Mouse (Mus musculus) stomach, embryonic 16.5 days (tissue): ENCODE measurements around the gene Psg23. TPM values are rescaled to one million over a fixed set of nuclear protein-coding genes. Genes with fewer than 3 reads are reported as not detected.
"Not testable (repeated sequence)": the region's sequence is repeated elsewhere in the genome, so short reads cannot be mapped to it uniquely, and the experiment has no call there.

Experiments
- ATAC-seq: fragments of 200-750 bp; cut with Nextera tagmentation; 2 replicates; pipeline ENCODE4 v1.8.0; 2017; ENCODE audit warnings: moderate number of reproducible peaks, moderate TSS enrichment; ENCODE audit not compliant: insufficient read depth, low FRiP score
- H3K27ac ChIP-seq: fragments of 300-500 bp; sonication (generic); 2 replicates; pipeline ENCODE4 v1.5.1; 2014; ENCODE audit warnings: low read length
- H3K27me3 ChIP-seq: fragments of 300-500 bp; sonication (generic); 2 replicates; pipeline ENCODE4 v1.6.1; 2014; ENCODE audit warnings: low read length, control low read depth, mixed read lengths; ENCODE audit not compliant: control insufficient read depth, insufficient read depth
- H3K36me3 ChIP-seq: fragments of 300-500 bp; sonication (generic); 2 replicates; pipeline ENCODE4 v1.6.1; 2014; ENCODE audit warnings: low read length; ENCODE audit not compliant: control insufficient read depth, insufficient read depth
- H3K4me1 ChIP-seq: fragments of 300-500 bp; sonication (generic); 2 replicates; pipeline ENCODE4 v1.6.1; 2014; ENCODE audit warnings: low read length, control low read depth, mixed read lengths; ENCODE audit not compliant: control insufficient read depth, insufficient read depth
- H3K4me2 ChIP-seq: fragments of 300-500 bp; sonication (generic); 2 replicates; pipeline ENCODE4 v1.6.1; 2014; ENCODE audit warnings: low read depth, low read length, mixed read lengths
- H3K4me3 ChIP-seq: fragments of 300-500 bp; sonication (generic); replicated peaks from 2 replicates; pipeline ENCODE4 v1.5.1; 2014; ENCODE audit warnings: mild to moderate bottlenecking, low read length
- H3K9ac ChIP-seq: fragments of 300-500 bp; sonication (generic); 2 replicates; pipeline ENCODE4 v1.6.1; 2014; ENCODE audit warnings: low read length
- H3K9me3 ChIP-seq: fragments of 300-500 bp; sonication (generic); replicated peaks from 2 replicates; pipeline ENCODE4 v1.6.1; 2016; ENCODE audit warnings: low read length, control low read depth; ENCODE audit not compliant: control insufficient read depth
- WGBS: fragments of 180-500 bp; shearing (Covaris S2); extraction: QIAGEN DNeasy Blood & Tissue Kit; methylation state at CpG from one replicate; pipeline ENCODE4 v1.1.7; 2014; 5-methylcytosine and 5-hydroxymethylcytosine counted together
- polyA plus RNA-seq: library from polyadenylated mRNA; unstranded; fragments of >200 nt; fragmentation: Nextera tagmentation; extraction: Ambion mirVana; gene quantifications from 2 replicates; pipeline ENCODE4 v1.2.1, GENCODE M21; 2015

The Psg23 gene
- polyA plus RNA-seq = not detected in 2 replicates

- H3K4me1 ChIP-seq, H3K4me3 ChIP-seq, ATAC-seq, H3K27ac ChIP-seq, H3K4me2 ChIP-seq, H3K36me3 ChIP-seq, H3K9ac ChIP-seq, H3K27me3 ChIP-seq, H3K9me3 ChIP-seq: not testable (repeated sequence)
- 41% methylated on average over 1 of the region's 2 CpGs for WGBS
Measured at GRCm38 (mm10) chr7:18616401-18616800, at the start of gene Psg23. TSS of gene Psg23 (minus strand) at chr7:18616501.

- not testable (repeated sequence) for H3K4me1 ChIP-seq, ATAC-seq, H3K27me3 ChIP-seq, H3K9ac ChIP-seq, H3K9me3 ChIP-seq, H3K4me2 ChIP-seq, H3K27ac ChIP-seq, H3K36me3 ChIP-seq, H3K4me3 ChIP-seq
- WGBS = 73% methylated on average over 1 of the region's 2 CpGs
Measured at GRCm38 (mm10) chr7:18656625-18657024, 40.3 kb upstream of the Psg23 start, which contains the start of gene Psg21. TSS of gene Psg21 (minus strand) at chr7:18656725.

GRCm38 (mm10) chr7:18626921-18627320 lies 10.6 kb upstream of the Psg23 start:
- WGBS = 74% methylated on average over 8 of the region's 8 CpGs
- not testable (repeated sequence) for H3K27me3 ChIP-seq, H3K9ac ChIP-seq, H3K27ac ChIP-seq, ATAC-seq, H3K4me3 ChIP-seq, H3K9me3 ChIP-seq, H3K4me1 ChIP-seq, H3K36me3 ChIP-seq, H3K4me2 ChIP-seq

- no peaks in the 10 kb centered on the region for H3K9me3 ChIP-seq
- no peaks in the 10 kb centered on the region for H3K27me3 ChIP-seq
- H3K36me3 ChIP-seq = no peaks in the 10 kb centered on the region
- 81% methylated on average over 3 of the region's 3 CpGs for WGBS
- no peak for ATAC-seq
- H3K4me1 ChIP-seq = no peaks in the 10 kb centered on the region
- no peak within 1 kb of the TSS for H3K9ac ChIP-seq
- H3K27ac ChIP-seq = no peak within 1 kb of the TSS
- H3K4me2 ChIP-seq = no peak within 1 kb of the TSS
- no peak within 1 kb of the TSS for H3K4me3 ChIP-seq
Measured at GRCm38 (mm10) chr7:18567205-18567604, 49.1 kb downstream of the Psg23 start, which contains the start of gene Psg27. TSS of gene Psg27 (minus strand) at chr7:18567305.

GRCm38 (mm10) chr7:18559850-18560249 lies 56.5 kb downstream of the Psg23 start:
- Histone ChIP-seq H3K36me3 (no peaks in the 10 kb centered on the region), H3K4me3 (no peak overlapping the region), H3K27ac (no peak overlapping the region), H3K9me3 (no peaks in the 10 kb centered on the region), H3K4me2 (no peak overlapping the region), H3K4me1 (no peaks in the 10 kb centered on the region), H3K9ac (no peak overlapping the region), H3K27me3 (no peaks in the 10 kb centered on the region)
- no peak for ATAC-seq

Other genes with a start within 250 kb of the Psg23 start
- not detected in 2 replicates for gene Psg28, start 184.5 kb downstream of the Psg23 start, polyA plus RNA-seq
- gene Psg26, start 132.3 kb downstream of the Psg23 start, polyA plus RNA-seq = not detected in 2 replicates
- gene Psg25, start 84.2 kb downstream of the Psg23 start, polyA plus RNA-seq = not detected in 2 replicates
- not detected in 2 replicates for gene Psg27, start 49.2 kb downstream of the Psg23 start, polyA plus RNA-seq
- not detected in 2 replicates for gene Psg21, start 40.2 kb upstream of the Psg23 start, polyA plus RNA-seq
- gene Psg20, start 69.7 kb upstream of the Psg23 start, polyA plus RNA-seq = not detected in 2 replicates
- gene Psg22, start 101.6 kb upstream of the Psg23 start, polyA plus RNA-seq = not detected in 2 replicates
- not detected in 2 replicates for gene Psg19, start 182.0 kb upstream of the Psg23 start, polyA plus RNA-seq
- gene Psg17, start 205.1 kb upstream of the Psg23 start, polyA plus RNA-seq = 0.10 TPM in 1 of 2 replicates, not detected in the other
- gene Mill2, start 223.5 kb upstream of the Psg23 start, polyA plus RNA-seq = 1.3 and 2.1 TPM in 2 replicates